Mouse (Mus musculus): ENCODE data around the gene Elane.

DNA sequence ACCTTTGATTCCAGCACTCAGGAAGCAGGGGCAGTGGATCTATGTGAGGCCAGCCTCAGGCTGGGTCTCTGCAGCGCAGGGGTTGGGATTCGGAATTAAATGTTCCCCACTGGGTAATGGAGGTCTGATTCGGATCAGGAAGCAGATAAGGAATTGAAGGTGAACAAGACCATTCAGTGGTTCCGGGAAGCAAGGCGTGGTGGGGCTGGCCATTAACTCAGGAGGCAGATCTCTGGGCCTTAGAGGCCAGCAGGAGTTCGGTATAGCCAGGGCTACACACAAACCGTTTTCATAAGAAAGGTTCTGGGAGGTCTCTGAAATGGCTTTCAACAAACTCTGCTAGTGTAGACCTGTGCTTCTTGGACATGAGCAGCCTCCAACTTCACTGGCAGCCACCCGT is 33.2 kb upstream of the Elane start:
- no peak for TF ChIP-seq EP300 (IDR thresholded peaks at IDR 0.05; ENCODE audit: low read depth)
- TF ChIP-seq CTCF (IDR thresholded peaks at IDR 0.05; ENCODE audit: low read depth), result no peak

All from liver, postnatal 0 days (tissue).